In the genomic region with DNA sequence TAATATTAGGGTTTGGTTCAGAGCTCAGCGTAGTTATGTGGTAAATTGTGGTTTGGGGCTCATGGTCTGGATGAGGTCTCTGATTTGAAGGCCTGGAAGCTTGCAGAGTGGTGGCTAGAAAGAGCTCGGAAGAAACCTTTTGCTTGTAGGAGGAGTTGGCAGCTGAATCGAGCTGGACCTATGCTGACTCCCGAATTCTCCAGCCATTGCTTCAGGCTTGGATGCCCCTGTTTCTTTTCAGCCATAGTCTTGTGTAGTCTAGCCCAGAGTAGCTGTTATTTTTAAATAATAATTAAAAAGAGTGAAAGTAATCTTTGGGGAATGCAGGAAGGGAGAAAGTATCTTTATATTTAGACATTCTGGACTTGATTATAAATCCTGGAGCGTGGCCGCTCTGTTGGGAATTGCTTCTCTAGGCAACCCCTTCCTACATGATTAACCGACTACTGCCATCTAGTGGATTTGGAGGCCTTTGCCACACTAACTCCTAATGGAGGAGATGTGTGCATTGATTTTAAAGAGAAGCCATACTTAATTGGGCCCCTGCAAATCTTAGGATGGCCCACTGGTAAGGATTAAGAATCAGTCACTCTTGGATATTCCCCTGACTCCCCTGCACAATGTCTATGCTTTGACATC, we compare ENCODE assay signal across 8 mouse cellular contexts.
DNase-seq lines count a peak whose midpoint lies in the region; ATAC-seq lines count a peak whose summit lies in the region.

No protein-coding gene starts in this region.

- peak overlapping the region; percentile 86 for H3K27ac ChIP-seq in intestine, embryonic 16.5 days (ENCODE audit: low read length)
- peak overlapping the region; percentile 34; the same call in 1 of the 2 replicates for H3K27ac ChIP-seq in midbrain, embryonic 15.5 days

- H3K4me3 ChIP-seq in intestine, embryonic 16.5 days (ENCODE audit: low read length): no peak overlapping the region
- no peak overlapping the region for H3K4me3 ChIP-seq in midbrain, embryonic 15.5 days

- no peaks in the 10 kb centered on the region for H3K36me3 ChIP-seq in intestine, embryonic 16.5 days (ENCODE audit: control insufficient read depth, insufficient read depth, low read length)
- no peaks in the 10 kb centered on the region for H3K36me3 ChIP-seq in midbrain, embryonic 15.5 days (replicated peaks)

- H3K4me2 ChIP-seq in intestine, embryonic 16.5 days (ENCODE audit: low read depth, low read length): no peak overlapping the region
- peak overlapping the region; percentile 35 for H3K4me2 ChIP-seq in midbrain, embryonic 15.5 days

- peak; percentile 79 for ATAC-seq in intestine, embryonic 16.5 days
- peak; percentile 80; the same call in 1 of the 2 replicates for ATAC-seq in midbrain, embryonic 15.5 days (replicated peaks)

- H3K9ac ChIP-seq in intestine, embryonic 16.5 days (ENCODE audit: low read depth, low read length): no peak overlapping the region
- H3K9ac ChIP-seq in midbrain, embryonic 15.5 days: no peak overlapping the region

- H3K9me3 ChIP-seq in intestine, embryonic 16.5 days (ENCODE audit: control insufficient read depth, low read length): no peaks in the 10 kb centered on the region
- H3K9me3 ChIP-seq in midbrain, embryonic 15.5 days: no peaks in the 10 kb centered on the region

- no peaks in the 10 kb centered on the region for H3K4me1 ChIP-seq in intestine, embryonic 16.5 days (ENCODE audit: control insufficient read depth, insufficient read depth, low read length)
- H3K4me1 ChIP-seq in midbrain, embryonic 15.5 days: peaks cover 12% of the 10 kb centered on the region

- DNase-seq in thymus, postnatal 0 days (ENCODE audit: low spot score): peak; percentile 7
- no peak for DNase-seq in thymus, postnatal 36 days
- peak; percentile 75 for DNase-seq in embryo, embryonic 11.5 days (ENCODE audit: low read depth, low spot score)
- peak; percentile 13 for DNase-seq in gastrocnemius, postnatal 25 days
- peak; percentile 25 to 59 for DNase-seq in left cerebral cortex, adult 8-10 months (ENCODE audit: low spot score in 2 of 2)
- peak; percentile 29 for DNase-seq in thymus, postnatal 14 days

- WGBS in intestine, embryonic 16.5 days: 23% methylated on average over 7 of the region's 7 CpGs
- 22% methylated on average over 7 of the region's 7 CpGs for WGBS in midbrain, embryonic 15.5 days

- no peaks in the 10 kb centered on the region for H3K27me3 ChIP-seq in intestine, embryonic 16.5 days (replicated peaks; ENCODE audit: control insufficient read depth, insufficient read depth, low read length)
- H3K27me3 ChIP-seq in midbrain, embryonic 15.5 days (replicated peaks): no peaks in the 10 kb centered on the region

Comparison
In these comparisons a context has a peak if more than half of its experiments do, and no peak if none do; other contexts are left out.
1. DNase-seq: peak in thymus, postnatal 0 days (single experiment), embryo, embryonic 11.5 days (single experiment), gastrocnemius, postnatal 25 days (single experiment), left cerebral cortex, adult 8-10 months (2 of 2) and thymus, postnatal 14 days (single experiment); none in thymus, postnatal 36 days (0 of 2).